Mouse (Mus musculus) cortical plate, adult 2 months (tissue): Measurements from ENCODE around the gene Trmt112.

Experiments used
- CTCF ChIP-seq: fragments of 200-500 bp; IDR thresholded peaks from 2 replicates; pipeline ENCODE4 v1.5.1; 2011; ENCODE audit warnings: mild to moderate bottlenecking, control low read depth, low read length; ENCODE audit not compliant: insufficient read depth; ENCODE audit errors: extremely low read depth
- POLR2A ChIP-seq: fragments of 200-500 bp; IDR thresholded peaks from 2 replicates; pipeline ENCODE4 v1.6.1; 2011; ENCODE audit warnings: mild to moderate bottlenecking, low read length, control low read depth; ENCODE audit not compliant: insufficient read depth; ENCODE audit errors: extremely low read depth

DNA sequence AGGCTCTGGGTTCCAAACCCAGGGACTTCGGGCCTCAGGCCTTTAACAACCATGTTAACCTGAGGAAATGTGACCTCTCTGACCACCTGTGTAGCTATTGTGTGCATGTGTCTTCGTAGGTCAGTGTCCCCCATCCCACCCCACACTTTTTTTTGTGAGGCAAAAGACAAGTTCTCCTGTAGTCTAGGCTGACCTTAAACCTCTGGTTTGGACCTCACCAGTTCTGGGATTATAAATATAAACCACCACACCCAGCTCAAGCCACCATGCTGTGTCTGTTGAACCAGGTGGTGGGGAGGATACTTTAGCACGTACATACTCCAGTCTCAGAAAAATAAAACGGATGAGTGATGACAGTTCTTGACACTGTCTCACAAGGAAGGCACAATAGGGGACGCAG, 40.5 kb downstream of the Trmt112 start:
- TF ChIP-seq CTCF (no peak), POLR2A (no peak)
